Mouse (Mus musculus): Measurements from ENCODE around the gene Wdr76. TPM values are rescaled to one million over a fixed set of nuclear protein-coding genes. Genes with fewer than 3 reads are reported as not detected.
"Not testable (repeated sequence)": the region's sequence is repeated elsewhere in the genome, so short reads cannot be mapped to it uniquely, and the experiment has no call there.

Gene Wdr76
- total RNA-seq, 1 experiment from 2014 or later: 7.4 TPM

- DNase-seq: not testable (repeated sequence)
These were observed 12.2 kb downstream of the Wdr76 start for GRCm38 (mm10) chr2:121518711-121519110.

- DNase-seq: no peak
These were observed 15.5 kb downstream of the Wdr76 start for GRCm38 (mm10) chr2:121522006-121522405.

- not testable (repeated sequence) for DNase-seq
These were observed 16.3 kb downstream of the Wdr76 start for GRCm38 (mm10) chr2:121522830-121523229.

- no peak for DNase-seq
These were observed 18.5 kb downstream of the Wdr76 start for GRCm38 (mm10) chr2:121525056-121525455.

- no peak for DNase-seq
These were observed 38.3 kb downstream of the Wdr76 start for GRCm38 (mm10) chr2:121544829-121545228.

GRCm38 (mm10) chr2:121549630-121550029 lies 43.1 kb downstream of the Wdr76 start:
- DNase-seq: no peak

GRCm38 (mm10) chr2:121551271-121551670 lies 44.7 kb downstream of the Wdr76 start:
- no peak for DNase-seq

GRCm38 (mm10) chr2:121563117-121563516 lies 56.6 kb downstream of the Wdr76 start:
- no peak for DNase-seq

- DNase-seq: no peak
These were observed 59.4 kb downstream of the Wdr76 start for GRCm38 (mm10) chr2:121565911-121566310.

- DNase-seq: no peak
These were observed 63.5 kb downstream of the Wdr76 start for GRCm38 (mm10) chr2:121570049-121570448.

- no peak for DNase-seq
These were observed 64.6 kb downstream of the Wdr76 start for GRCm38 (mm10) chr2:121570999-121571655.

- peak; percentile 91 for DNase-seq
These were observed 65.3 kb downstream of the Wdr76 start for GRCm38 (mm10) chr2:121571780-121572179.

GRCm38 (mm10) chr2:121574066-121574630 lies 67.6 kb downstream of the Wdr76 start:
- DNase-seq: no peak

- peak; percentile 71 for DNase-seq
These were observed 69.2 kb downstream of the Wdr76 start for GRCm38 (mm10) chr2:121575741-121576201.

GRCm38 (mm10) chr2:121582809-121583376 lies 76.4 kb downstream of the Wdr76 start:
- DNase-seq: peak; percentile 24

- DNase-seq: peak; percentile 91
These were observed 77.1 kb downstream of the Wdr76 start for GRCm38 (mm10) chr2:121583468-121584116.

GRCm38 (mm10) chr2:121584705-121585104 lies 78.2 kb downstream of the Wdr76 start:
- no peak for DNase-seq

GRCm38 (mm10) chr2:121587523-121588308 lies 81.2 kb downstream of the Wdr76 start:
- peak; percentile 31 for DNase-seq

- DNase-seq: no peak
These were observed 81.8 kb downstream of the Wdr76 start for GRCm38 (mm10) chr2:121588309-121588694.

GRCm38 (mm10) chr2:121594131-121594530 lies 87.6 kb downstream of the Wdr76 start:
- no peak for DNase-seq
